Mouse (Mus musculus) left cerebral cortex, postnatal 10 days (tissue): Measurements from ENCODE around the gene Ugdh. TPM values are rescaled to one million over a fixed set of nuclear protein-coding genes. Genes with fewer than 3 reads are reported as not detected.

Experiments used
- DNase-seq, 2 experiments: peaks; one replicate each; pipeline ENCODE4 v3.0.0; 2021 to 2022; ENCODE audit warnings: low spot score in 2 of 2, mixed read lengths in 1 of 2; ENCODE audit errors: extremely low spot score in 1 of 2
- intact Hi-C: fragments of 180-260 bp; cut with DNase I; formaldehyde crosslinking; loops from one replicate; pipeline ENCODE4 v1.15.1; 2025
- total RNA-seq, 2 experiments: library from RNA; stranded (reverse); gene quantifications; 2 replicates each; pipeline ENCODE4 v1.2.3; 2021

Ugdh gene
- total RNA-seq, 2 experiments from 2014 or later: 29.3 to 30.1 TPM

- no peak for DNase-seq
- intact Hi-C loops: no loop called here
Observed at GRCm38 (mm10) chr5:65374746-65375145, 61.0 kb downstream of the Ugdh start.

- DNase-seq: no peak
- intact Hi-C loops: no loop called here
Observed at GRCm38 (mm10) chr5:65371551-65371950, 64.2 kb downstream of the Ugdh start.

GRCm38 (mm10) chr5:65367837-65368236 lies 67.9 kb downstream of the Ugdh start:
- intact Hi-C loops: no loop called here
- DNase-seq: no peak

Other genes with a start within 250 kb of the Ugdh start
- 10 to 100 TPM; 18.9 to 20.0 TPM for gene Wdr19, start 236.3 kb downstream of the Ugdh start, total RNA-seq
- 10 to 100 TPM; 20.7 to 22.4 TPM for gene Rfc1, start 100.3 kb downstream of the Ugdh start, total RNA-seq
- gene Klb, start 87.6 kb downstream of the Ugdh start, total RNA-seq: under 1 TPM; 0.36 to 0.39 TPM
- gene Rpl9, start 44.5 kb downstream of the Ugdh start, total RNA-seq: 100 to 1,000 TPM; 665 to 666 TPM
- gene Lias, start 44.5 kb downstream of the Ugdh start, total RNA-seq: 10 to 100 TPM; 36.4 to 37.3 TPM
- not detected for gene Gm43552, start 56.9 kb upstream of the Ugdh start, total RNA-seq
- gene Smim14, start 101.2 kb upstream of the Ugdh start, total RNA-seq: 100 to 1,000 TPM; 127 to 143 TPM
- 100 to 1,000 TPM; 134 to 138 TPM for gene Ube2k, start 101.3 kb upstream of the Ugdh start, total RNA-seq